Mouse (Mus musculus): ENCODE measurements around the gene Birc5. TPM values are rescaled to one million over a fixed set of nuclear protein-coding genes. Genes with fewer than 3 reads are reported as not detected.

Gene Birc5
- 57.6 and 63.0 TPM in 2 replicates for polyA plus RNA-seq (2012; rRNA removed)

DNA sequence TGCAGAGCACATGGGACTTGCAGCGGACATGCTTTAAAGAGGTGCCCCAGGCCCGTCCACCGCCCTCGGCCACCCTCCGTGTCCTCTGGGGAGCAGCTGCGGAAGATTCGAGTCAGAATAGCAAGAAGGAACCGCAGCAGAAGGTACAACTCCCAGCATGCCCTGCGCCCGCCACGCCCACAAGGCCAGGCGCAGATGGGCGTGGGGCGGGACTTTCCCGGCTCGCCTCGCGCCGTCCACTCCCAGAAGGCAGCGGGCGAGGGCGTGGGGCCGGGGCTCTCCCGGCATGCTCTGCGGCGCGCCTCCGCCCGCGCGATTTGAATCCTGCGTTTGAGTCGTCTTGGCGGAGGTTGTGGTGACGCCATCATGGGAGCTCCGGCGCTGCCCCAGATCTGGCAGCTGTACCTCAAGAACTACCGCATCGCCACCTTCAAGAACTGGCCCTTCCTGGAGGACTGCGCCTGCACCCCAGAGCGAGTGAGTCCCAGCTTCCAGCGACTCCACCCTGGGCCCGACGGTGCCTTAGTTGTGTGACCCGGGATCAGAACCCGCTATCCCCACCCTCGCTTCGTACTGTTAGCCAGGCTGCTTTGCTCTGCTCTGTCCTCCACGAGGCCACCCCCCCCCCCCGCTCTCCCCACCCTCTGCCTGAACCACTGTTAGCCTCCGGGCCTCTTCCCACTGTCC, at the start of gene Birc5:
Gene Birc5, plus strand, starts transcription at position 267 of the 687 bp plus-strand sequence.

DNA sequence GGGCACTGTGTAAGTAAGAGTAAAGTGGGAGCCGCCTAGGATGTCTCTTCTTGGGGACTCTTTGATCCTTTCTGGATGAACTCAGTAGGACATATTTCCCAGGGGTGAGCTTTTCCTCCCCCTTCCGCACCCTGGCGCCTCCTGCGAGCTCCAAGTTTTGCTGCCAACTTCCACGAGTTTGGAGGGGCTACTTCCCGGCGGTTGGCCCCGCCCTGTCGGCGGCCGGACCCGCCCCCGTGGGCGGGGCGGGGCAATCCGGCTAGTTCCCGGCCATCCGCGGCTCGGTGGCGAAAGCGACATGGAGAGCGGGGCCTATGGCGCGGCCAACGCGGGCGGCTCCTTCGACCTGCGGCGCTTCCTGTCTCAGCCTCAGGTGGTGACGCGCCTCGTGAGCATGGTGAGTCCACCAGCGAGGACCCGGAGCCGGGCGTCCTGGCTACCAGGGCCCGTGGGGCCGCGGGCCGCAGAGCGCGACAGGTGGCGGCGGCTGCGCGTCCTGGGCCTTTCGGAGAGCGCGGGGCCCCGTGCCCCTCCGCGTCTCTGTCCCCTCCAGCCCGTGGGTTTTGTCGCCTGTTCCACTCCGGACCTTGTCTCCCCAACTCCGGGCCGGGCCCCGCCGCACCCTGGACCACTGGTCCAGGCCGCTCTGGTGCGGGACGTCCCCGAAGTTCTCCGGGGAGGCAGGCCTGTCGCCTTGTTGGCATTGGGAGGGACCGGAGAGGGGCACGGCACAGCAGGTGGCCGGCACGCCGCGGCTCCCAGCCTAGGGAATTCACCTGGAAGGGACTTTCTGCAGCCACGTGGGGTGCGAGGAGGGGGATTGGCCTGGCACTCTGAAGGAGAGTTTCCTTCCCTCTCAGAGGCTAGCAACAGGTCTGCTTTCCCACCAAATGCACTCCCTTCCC, 39.4 kb upstream of the Birc5 start, which contains the start of the genes Gm20708 and Syngr2:
Gene Gm20708, plus strand, starts transcription at position 262 of the 905 bp plus-strand sequence.
Gene Syngr2, plus strand, starts transcription at position 262 of the 905 bp plus-strand sequence.

DNA sequence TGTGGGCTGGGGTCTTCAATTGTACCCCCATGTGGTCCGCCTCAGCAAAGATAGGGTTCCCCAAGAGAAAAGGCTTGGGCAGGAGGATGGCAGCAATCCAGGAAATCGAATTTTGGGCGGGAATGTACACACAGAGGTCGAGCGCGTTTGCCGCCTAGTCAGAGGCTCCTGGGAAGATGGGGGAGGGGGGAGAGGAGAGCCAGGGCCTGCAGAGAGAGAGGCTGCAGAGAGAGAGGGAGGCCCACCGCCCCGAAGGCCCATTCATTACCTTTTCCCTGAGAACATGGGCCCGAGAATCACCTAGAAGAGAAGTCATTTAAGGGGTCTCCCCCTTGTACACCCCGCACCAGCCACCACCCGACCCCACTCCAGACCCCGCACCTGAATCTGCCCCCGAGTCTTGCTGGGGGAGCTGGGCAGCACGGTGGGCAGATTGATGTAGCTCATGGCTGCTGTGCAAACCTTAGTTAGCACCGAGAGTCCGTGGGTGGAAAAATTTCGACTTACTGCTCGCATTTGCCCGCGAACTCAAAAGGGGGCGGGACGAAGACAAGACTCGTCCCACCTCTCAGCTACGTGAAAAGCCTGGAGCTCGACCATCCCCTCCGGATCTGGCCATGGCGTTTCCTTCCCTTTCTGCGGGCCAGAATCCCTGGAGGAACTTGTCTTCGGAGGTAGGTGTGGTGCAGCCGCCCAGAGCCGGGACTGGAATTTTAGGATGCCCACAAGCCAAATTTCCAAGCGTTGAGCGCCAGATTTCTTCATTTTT, 23.5 kb upstream of the Birc5 start, which contains the start of the genes Afmid and Tk1:
Gene Afmid, plus strand, starts transcription at position 592 of the 769 bp plus-strand sequence.
Gene Tk1, minus strand, starts transcription at position 760 of the 769 bp plus-strand sequence.

DNA sequence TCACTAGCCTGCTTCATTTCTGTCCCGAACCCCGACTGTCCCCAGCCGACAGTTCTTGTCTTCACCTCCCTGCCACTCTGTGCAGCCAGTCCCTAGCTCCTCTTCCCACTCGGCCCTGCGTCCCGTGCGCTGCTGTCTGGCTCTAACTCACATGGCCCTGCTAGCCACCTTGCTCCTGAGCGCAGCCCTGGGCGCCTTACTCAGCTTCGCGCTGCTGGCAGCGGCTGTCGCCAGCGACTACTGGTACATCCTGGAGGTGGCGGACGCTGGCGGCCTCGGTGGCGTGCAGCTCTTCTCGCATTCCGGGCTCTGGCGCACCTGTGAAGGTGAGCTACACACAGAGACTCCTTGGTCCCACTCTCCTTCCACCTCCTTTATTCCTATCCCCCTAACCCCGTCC, 11.6 kb downstream of the Birc5 start, which contains the start of gene Tmem235:
Gene Tmem235, plus strand, starts transcription at position 152 of the 400 bp plus-strand sequence.

DNA sequence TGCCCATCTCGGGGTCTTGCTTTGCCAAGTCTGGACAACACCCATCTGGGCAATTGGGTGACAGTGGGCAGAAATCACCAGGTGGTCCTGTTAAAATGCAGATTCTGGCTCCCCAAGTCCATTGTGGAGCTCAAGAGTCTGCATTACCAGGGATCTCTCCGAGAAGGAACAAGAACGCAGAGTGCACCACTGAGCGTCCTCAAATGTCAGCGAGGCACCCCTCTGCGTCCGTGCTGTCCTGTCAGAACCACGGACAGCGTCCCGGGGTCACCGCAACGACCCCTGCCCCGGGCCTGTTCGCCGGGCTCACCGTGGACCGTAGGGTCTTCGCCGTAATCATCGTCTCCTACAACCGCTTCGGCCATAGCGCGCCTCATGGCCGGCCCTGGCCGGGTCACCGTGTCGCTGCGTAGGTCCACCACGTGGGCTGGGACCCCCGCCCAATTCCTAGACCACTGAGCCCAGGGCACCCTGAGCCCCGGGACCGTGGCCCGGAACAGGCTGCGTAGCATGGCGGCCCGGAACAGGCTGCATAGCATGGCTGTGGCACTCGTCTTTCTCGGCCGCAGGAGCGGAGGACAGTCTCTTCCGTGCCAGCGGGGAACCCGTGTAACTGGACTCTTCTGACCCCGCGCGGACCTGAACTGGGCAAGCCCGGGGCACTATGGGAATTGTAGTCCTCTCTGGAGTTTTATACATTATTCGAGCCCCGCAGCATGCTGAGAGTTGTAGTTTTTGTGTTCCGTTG, 24.0 kb downstream of the Birc5 start, which contains the start of gene Tha1:
Gene Tha1, minus strand, starts transcription at position 621 of the 748 bp plus-strand sequence.

Other genes starting within 250 kb of the Birc5 start
- gene Tnrc6c, start 195.0 kb upstream of the Birc5 start, polyA plus RNA-seq (2012; rRNA removed) = 57.5 and 59.9 TPM in 2 replicates
- 1.1 and 1.3 TPM in 2 replicates for gene Tmc8, start 67.2 kb upstream of the Birc5 start, polyA plus RNA-seq (2012; rRNA removed)
- gene Tmc6, start 67.1 kb upstream of the Birc5 start, polyA plus RNA-seq (2012; rRNA removed) = 3.7 and 8.9 TPM in 2 replicates
- gene 6030468B19Rik, start 51.6 kb upstream of the Birc5 start, polyA plus RNA-seq (2012; rRNA removed) = 0.06 TPM in 1 of 2 replicates, not detected in the other
- 0.59 and 0.80 TPM in 2 replicates for gene Gm20708, start 39.6 kb upstream of the Birc5 start, polyA plus RNA-seq (2012; rRNA removed)
- 13.0 and 17.1 TPM in 2 replicates for gene Syngr2, start 39.6 kb upstream of the Birc5 start, polyA plus RNA-seq (2012; rRNA removed)
- 6.5 TPM in 2 replicates for gene Afmid, start 23.3 kb upstream of the Birc5 start, polyA plus RNA-seq (2012; rRNA removed)
- gene Tk1, start 23.2 kb upstream of the Birc5 start, polyA plus RNA-seq (2012; rRNA removed) = 64.3 and 72.1 TPM in 2 replicates
- gene Tmem235, start 11.5 kb downstream of the Birc5 start, polyA plus RNA-seq (2012; rRNA removed) = 0.06 and 0.07 TPM in 2 replicates
- gene Tha1, start 24.2 kb downstream of the Birc5 start, polyA plus RNA-seq (2012; rRNA removed) = 5.1 and 6.0 TPM in 2 replicates
- 12.4 and 12.7 TPM in 2 replicates for gene Socs3, start 120.8 kb downstream of the Birc5 start, polyA plus RNA-seq (2012; rRNA removed)
- 45.9 and 46.2 TPM in 2 replicates for gene Pgs1, start 137.0 kb downstream of the Birc5 start, polyA plus RNA-seq (2012; rRNA removed)